Mouse (Mus musculus): ENCODE results near the gene Exoc2.

DNA sequence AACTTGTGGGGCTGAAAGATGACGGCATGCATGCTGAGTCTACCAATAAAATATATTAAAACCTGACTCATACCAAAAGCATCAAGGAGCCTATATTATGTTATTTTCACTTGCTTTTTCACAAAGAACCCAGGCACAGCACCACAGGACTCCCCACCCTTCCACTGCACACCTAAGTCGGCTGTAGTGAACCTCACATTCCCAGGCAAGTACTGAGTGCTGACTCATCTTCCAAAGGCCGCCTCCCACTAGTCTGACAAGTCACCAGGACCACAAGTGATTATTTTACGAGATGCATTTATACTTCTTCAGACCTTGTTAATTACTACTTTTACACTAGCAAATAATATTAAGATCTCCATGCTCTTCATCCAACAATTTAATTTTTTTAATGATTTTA is 42.3 kb downstream of the Exoc2 start:
- TF ChIP-seq EP300 (IDR thresholded peaks at IDR 0.05; ENCODE audit: low read depth), result no peak
- TF ChIP-seq CTCF (IDR thresholded peaks at IDR 0.05; ENCODE audit: low read depth), result no peak
